Mouse (Mus musculus): ENCODE data around the gene Fam90a1b. TPM values are rescaled to one million over a fixed set of nuclear protein-coding genes. Genes with fewer than 3 reads are reported as not detected.
"Not testable (repeated sequence)": the region's sequence is repeated elsewhere in the genome, so short reads cannot be mapped to it uniquely, and the experiment has no call there.

Fam90a1b gene
- not detected for polyA plus RNA-seq (2017; shearing (Covaris generic))

DNA sequence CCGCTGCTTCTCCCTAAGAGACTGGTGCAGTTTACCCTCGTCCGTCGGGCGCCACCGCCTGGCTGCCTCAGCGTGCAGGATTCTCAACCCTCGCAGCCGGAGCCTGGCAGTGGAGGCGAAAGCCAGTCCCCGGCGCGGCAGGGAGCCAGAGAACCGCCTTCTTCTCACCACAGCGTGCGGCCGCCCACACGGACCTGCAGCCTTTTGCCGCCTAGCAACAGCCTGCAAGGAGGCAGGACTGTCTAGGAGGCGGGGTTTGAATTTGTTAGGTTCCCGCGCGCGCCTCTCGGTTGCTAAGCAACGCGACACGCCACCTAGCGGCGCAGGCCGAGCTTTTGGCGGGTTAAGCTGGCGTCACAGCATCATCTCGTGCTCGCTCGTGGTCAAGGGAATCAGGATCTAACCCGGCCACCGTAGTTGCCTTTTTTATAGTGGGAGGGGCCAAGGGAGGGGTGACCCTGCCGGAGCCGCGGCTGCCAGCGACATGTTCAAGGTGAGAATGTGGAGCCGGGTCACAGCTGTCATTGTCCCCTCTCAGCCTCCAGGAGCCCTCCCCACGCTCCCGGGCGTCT lies at the start of gene Fam90a1b, which contains the start of gene Apoo:
TSS of gene Fam90a1b (minus strand) at position 108 of the 572 bp plus-strand sequence.
TSS of gene Apoo (plus strand) at position 448 of the 572 bp plus-strand sequence.
- peak; percentile 92 for ATAC-seq

DNA sequence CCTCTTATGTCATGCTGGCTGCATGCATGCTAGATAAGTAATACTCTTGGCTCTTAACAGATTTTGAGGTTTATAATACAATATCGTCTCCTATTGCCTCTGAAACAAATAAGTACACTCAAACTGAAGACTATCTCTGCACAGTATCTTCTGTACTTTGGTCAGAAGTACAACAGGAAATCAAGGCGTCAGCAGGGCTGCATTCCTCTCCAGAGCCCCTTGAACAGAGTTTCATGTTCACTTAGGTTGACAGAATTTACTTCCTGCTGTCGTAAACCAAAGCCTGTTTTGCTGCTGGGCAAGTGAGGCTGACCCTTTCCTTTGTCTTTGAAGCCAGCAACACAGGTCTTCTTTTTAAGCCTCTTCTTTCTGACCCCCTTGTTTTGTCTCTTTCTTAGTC lies 42.4 kb upstream of the Fam90a1b start:
- no peak for ATAC-seq

DNA sequence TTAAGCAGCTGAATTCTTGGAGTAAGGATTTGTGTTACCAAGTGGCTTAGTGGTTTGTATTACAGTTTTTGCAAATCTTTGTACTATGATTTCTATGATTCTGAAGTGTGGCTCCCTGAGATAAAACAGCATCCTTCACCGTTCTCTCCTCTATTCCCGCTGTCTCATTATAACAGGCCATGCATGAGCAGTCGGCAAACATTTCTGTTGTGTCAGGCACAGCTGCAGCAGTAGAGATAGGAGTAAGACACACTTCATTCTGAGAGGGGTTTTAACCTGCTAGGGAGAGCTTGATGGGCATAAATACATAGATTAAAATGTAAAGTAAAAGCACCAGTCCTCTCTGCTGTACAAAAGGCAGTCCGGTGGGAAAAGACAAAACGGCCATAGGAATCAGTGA lies 12.2 kb upstream of the Fam90a1b start:
- ATAC-seq: no peak

DNA sequence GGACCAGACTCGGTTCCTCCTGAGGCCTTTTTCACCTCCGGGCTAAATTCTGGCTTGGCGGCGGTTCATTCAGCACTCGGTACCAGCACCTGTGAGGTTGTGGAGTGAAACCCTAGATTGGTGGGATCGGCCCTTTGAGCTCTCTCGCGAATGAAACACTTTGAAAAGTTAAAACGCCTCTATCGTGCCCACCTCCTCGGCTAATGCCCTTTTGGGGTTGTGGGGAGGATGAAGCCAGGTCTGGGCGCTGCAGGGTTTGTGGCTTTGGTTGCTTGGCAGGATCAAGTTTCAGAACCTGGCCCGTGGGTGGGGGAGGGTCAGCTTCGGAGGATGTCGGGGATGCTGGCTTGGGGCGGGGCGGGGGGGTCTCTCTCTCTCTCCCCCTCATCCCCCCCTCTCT lies 671 bp upstream of the Fam90a1b start:
- ATAC-seq: peak; percentile 5

DNA sequence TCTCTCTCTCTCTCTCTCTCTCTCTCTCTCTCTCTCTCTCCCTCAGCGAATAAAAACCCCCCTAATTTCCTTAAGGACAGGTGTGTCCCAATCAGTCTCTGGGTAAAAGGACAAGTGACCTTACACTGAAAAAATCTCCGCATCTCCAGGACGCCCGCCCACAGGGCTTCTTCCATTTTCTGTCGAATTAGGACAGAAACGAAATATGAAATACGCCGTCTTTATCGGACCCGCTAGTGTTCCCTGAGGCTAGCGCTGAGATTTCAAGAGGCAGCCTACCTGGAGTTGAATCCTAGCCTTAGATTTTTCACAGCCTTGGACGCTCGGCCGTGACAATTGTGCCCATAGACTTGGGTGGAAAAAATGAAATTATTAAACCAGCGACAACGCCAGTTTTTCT lies 548 bp downstream of the Fam90a1b start:
- no peak for ATAC-seq

DNA sequence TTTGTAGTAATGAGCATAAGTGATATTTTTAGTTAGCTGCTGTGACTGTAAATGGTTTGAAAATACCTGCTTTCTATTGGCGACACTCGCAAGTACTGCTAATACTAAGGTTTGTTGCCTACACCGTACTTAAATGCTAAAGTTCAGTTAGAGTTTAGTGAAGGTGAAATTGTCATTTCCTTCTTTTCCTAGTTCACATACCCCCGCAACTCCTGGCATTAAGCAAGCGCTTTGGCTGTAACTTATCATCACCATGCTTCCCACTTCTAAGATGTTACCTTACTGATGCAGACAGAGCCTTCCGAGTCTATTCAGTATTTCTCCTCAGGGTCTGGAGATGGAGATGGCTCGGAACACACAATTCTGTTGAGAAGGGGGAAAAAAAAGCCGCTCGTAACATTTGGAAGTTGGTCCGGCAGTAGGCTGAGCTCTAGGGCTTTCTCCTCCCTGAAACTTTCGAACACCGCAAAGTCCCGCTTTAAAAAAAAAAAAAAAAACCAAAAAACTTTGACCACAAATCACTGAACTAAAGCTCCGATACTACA lies 1.1 kb downstream of the Fam90a1b start:
- no peak for ATAC-seq

DNA sequence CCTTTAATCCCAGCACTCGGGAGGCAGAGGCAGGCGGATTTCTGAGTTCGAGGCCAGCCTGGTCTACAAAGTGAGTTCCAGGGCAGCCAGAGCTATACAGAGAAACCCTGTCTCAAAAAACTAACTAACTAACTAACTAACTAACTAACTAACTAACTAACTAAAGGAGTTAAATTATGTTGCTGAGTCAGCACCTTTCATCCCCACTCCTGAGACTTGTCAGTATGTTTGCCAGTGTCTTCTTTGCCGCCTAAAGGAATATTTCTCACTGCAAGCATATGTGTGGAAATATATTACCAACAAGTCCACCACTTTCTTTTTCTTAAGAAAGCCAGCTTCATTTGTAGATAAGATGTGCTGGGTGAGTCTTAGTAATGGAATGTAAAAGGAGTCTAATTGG lies 22.9 kb downstream of the Fam90a1b start:
- ATAC-seq: not testable (repeated sequence)

DNA sequence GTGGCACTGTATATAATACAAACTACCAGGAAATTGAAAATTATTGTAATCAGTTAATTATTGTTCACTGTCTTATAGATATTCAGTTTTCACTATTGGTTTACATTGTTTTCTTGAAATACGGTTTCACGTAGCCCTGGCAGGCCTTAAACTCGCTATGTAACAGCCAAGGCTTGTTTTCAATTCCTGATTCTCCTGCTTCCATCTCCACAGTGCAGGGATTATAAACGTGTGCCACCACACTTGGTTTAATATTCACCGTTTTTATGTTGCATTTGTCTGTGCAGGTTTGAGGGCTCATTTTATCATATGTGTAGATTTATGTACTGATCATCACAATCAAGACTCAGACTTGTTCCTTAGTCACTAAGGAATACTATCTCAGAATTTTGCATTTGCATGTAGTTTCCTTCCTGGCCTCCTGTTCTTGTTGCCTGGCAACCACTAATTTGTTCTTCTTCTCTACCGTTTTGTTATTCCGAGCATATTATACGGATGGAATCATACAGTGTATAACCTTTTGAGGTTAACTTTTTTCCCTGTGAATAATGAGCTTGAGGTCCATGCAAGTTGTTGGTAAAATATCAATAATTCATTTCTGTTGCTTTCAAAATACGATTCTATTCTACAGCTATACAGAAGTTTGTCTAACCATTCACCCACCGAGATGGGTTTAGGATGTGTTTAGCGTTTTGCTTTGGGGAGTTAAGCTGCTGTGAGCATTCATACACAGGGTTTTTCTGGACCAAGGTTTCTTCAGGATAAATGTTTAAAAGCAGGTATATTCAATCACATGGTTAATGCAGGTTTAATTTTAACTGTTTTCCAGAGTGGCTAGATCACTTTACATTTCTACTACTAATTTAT lies 45.3 kb downstream of the Fam90a1b start:
- ATAC-seq: no peak

Other genes starting within 250 kb of the Fam90a1b start
- 10 to 100 TPM; 34.2 to 43.3 TPM for gene Zfx, start 243.1 kb downstream of the Fam90a1b start, polyA plus RNA-seq (2017; shearing (Covaris generic))
- gene Eif2s3x, start 153.9 kb downstream of the Fam90a1b start, polyA plus RNA-seq (2017; shearing (Covaris generic)): 10 to 100 TPM; 69.3 to 77.1 TPM
- 1 to 10 TPM; 7.5 to 9.4 TPM for gene Klhl15, start 132.2 kb downstream of the Fam90a1b start, polyA plus RNA-seq (2017; shearing (Covaris generic))
- gene Apoo, start 340 bp upstream of the Fam90a1b start, polyA plus RNA-seq (2017; shearing (Covaris generic)): 10 to 100 TPM; 18.5 to 22.4 TPM
- 1 to 10 TPM; 6.9 to 7.7 TPM for gene Maged1, start 175.4 kb upstream of the Fam90a1b start, polyA plus RNA-seq (2017; shearing (Covaris generic))

Measured in activated CD4-positive, CD25-positive, alpha-beta regulatory T cell, adult 4 months (primary cell).